Mouse (Mus musculus): ENCODE measurements at regions not wholly inside any gene's neighbourhood (a gene's known extent, or its start where the extent isn't known, plus 50 kb on each side); places are given as distances from the start of the nearest gene placed in this dataset.
A peak's percentile ranks its signal among the peaks of the same experiment; 100 is the strongest.

DNA sequence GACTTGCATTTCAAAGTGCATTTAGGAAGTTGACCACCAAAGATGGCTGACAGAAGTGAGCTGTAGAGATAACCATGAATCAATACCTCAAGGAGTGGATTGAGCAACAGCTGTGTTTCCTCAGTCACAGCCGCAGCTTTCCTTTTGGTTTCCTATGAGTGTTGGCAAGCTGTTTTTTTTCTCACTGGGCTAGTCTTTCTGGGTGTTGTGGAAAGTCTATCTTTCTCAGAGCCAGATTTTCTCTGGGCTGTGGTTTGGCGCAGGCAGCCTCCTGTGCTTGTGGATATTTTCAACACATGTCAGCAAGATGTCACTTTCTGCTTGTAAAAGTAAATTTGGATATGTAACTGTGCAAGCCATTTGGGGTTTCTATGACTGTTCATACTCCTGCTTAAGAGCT, 268.6 kb upstream of the Sp4 start:
- no peak overlapping the region for H3K27ac ChIP-seq (replicated peaks)
- H3K9me3 ChIP-seq (replicated peaks): no peaks in the 10 kb centered on the region
- 93% methylated on average over 2 of the region's 2 CpGs for WGBS
- H3K36me3 ChIP-seq: no peaks in the 10 kb centered on the region
- H3K27me3 ChIP-seq (ENCODE audit: low read depth, poor library complexity, severe bottlenecking): no peaks in the 10 kb centered on the region
- H3K4me3 ChIP-seq: no peak overlapping the region
- DNase-seq (ENCODE audit: low spot score): no peak
- peaks cover under 1% of the 10 kb centered on the region; the same call in 1 of the 2 replicates for H3K4me1 ChIP-seq

GRCm38 (mm10) chr12:118566681-118567080, 265.4 kb upstream of the Sp4 start:
- Histone ChIP-seq H3K27me3 (ENCODE audit: low read depth, poor library complexity, severe bottlenecking) (peaks cover 9% of the 10 kb centered on the region; the same call in 1 of the 2 replicates), H3K27ac (replicated peaks) (no peak overlapping the region), H3K4me1 (peaks cover 6% of the 10 kb centered on the region; the same call in 1 of the 2 replicates), H3K36me3 (no peaks in the 10 kb centered on the region), H3K4me3 (no peak overlapping the region), H3K9me3 (replicated peaks) (no peaks in the 10 kb centered on the region)
- no peak for DNase-seq (ENCODE audit: low spot score)

- H3K4me1 ChIP-seq: peaks cover 6% of the 10 kb centered on the region; the same call in 1 of the 2 replicates
- 40% methylated on average over 9 of the region's 9 CpGs for WGBS
- DNase-seq (ENCODE audit: low spot score): no peak
- H3K27me3 ChIP-seq (ENCODE audit: low read depth, poor library complexity, severe bottlenecking): peaks cover 9% of the 10 kb centered on the region; the same call in 1 of the 2 replicates
- no peaks in the 10 kb centered on the region for H3K9me3 ChIP-seq (replicated peaks)
- no peak overlapping the region for H3K4me3 ChIP-seq
- no peaks in the 10 kb centered on the region for H3K36me3 ChIP-seq
- no peak overlapping the region for H3K27ac ChIP-seq (replicated peaks)
Observed at GRCm38 (mm10) chr12:118564394-118565112, 263.3 kb upstream of the Sp4 start.

- Histone ChIP-seq H3K4me3 (no peak overlapping the region), H3K27ac (replicated peaks) (no peak overlapping the region), H3K27me3 (ENCODE audit: low read depth, poor library complexity, severe bottlenecking) (peaks cover 9% of the 10 kb centered on the region; the same call in 1 of the 2 replicates), H3K36me3 (no peaks in the 10 kb centered on the region), H3K9me3 (replicated peaks) (no peaks in the 10 kb centered on the region), H3K4me1 (peaks cover 6% of the 10 kb centered on the region; the same call in 1 of the 2 replicates)
- no peak for DNase-seq (ENCODE audit: low spot score)
- WGBS: 56% methylated on average over 2 of the region's 2 CpGs
Observed at GRCm38 (mm10) chr12:118562226-118562625, 261.0 kb upstream of the Sp4 start.

GRCm38 (mm10) chr12:118549071-118549470, 247.8 kb upstream of the Sp4 start:
- Histone ChIP-seq H3K36me3 (no peaks in the 10 kb centered on the region), H3K4me3 (no peak overlapping the region), H3K27ac (replicated peaks) (no peak overlapping the region), H3K27me3 (ENCODE audit: low read depth, poor library complexity, severe bottlenecking) (no peaks in the 10 kb centered on the region), H3K4me1 (no peaks in the 10 kb centered on the region), H3K9me3 (replicated peaks) (no peaks in the 10 kb centered on the region)
- no peak for DNase-seq (ENCODE audit: low spot score)
- WGBS: 88% methylated on average over 1 of the region's 1 CpGs

DNA sequence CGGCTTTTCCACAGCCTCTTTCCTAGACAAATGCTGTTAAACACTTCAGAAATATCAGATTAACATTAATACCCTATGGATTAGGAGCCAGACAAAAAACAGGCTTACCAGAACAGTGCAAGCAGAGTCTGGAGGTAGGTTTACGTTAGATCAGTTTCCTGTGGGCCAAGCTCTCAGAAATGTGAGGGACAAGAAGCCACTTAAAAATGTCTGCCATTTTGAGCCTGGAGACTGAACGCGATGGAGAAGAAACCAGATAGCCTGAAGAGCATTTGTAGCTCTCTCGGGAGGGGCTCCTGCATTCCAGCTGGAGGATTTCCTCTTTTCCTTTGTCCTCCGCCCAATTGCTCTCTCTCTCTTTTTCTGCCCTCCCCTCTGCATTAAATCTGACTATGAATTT, 239.1 kb upstream of the Sp4 start:
- peaks cover 6% of the 10 kb centered on the region for H3K4me1 ChIP-seq
- H3K4me3 ChIP-seq: no peak overlapping the region
- H3K36me3 ChIP-seq: no peaks in the 10 kb centered on the region
- no peak for DNase-seq (ENCODE audit: low spot score)
- no peaks in the 10 kb centered on the region for H3K27me3 ChIP-seq (ENCODE audit: low read depth, poor library complexity, severe bottlenecking)
- WGBS: 39% methylated on average over 6 of the region's 6 CpGs
- no peaks in the 10 kb centered on the region for H3K9me3 ChIP-seq (replicated peaks)
- no peak overlapping the region for H3K27ac ChIP-seq (replicated peaks)

- WGBS: 1% methylated on average over 10 of the region's 10 CpGs
- peaks cover 18% of the 10 kb centered on the region for H3K4me1 ChIP-seq
- no peak for DNase-seq (ENCODE audit: low spot score)
- no peak overlapping the region for H3K27ac ChIP-seq (replicated peaks)
- no peaks in the 10 kb centered on the region for H3K36me3 ChIP-seq
- H3K27me3 ChIP-seq (ENCODE audit: low read depth, poor library complexity, severe bottlenecking): peaks cover 79% of the 10 kb centered on the region
- H3K4me3 ChIP-seq: peak overlapping the region; percentile 51
- no peaks in the 10 kb centered on the region for H3K9me3 ChIP-seq (replicated peaks)
Observed at GRCm38 (mm10) chr12:118530514-118530913, 229.3 kb upstream of the Sp4 start.

DNA sequence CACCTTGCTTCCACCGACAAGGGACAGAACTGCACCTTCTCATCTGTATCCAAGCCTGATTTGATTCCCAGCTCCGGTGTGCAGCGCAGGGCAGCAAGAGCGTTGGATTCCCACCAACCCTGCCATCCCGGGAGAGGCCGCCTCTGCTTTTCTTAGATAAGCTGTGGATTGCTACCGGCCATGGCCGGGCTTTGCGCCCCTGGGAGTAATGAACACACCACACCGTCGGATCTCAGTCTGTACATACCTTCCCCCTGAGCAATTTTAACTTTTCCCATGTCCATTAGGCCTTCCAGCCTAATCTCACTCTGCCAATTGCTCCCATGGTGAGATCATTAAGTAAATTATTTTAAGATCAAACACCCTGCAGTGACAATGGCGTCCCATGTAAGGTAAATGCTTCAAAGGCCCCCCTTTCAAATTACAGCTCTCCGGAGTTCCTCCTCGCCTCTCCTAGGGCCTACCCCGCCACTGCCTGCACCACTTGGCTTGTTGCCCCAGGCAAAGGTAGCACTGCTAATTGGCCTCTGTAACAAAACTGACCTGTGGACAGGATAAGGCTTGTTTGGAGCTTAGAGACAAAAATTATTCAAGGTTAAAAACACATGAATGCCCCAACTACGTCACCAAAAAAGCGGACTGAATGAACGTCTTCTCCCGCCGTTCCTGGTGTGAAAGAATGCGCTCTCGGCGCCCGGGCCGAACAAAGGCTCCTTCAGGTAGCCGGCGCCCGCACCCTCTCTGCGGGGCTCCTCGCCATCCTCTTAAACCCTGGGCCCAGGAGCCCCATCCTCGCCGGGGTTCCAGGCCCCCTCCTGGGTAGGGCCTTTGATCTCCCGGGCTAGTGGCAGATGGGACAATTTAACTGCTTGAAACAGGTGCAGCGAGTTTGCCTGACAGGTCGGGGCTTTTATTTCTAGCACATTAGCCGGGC, 228.5 kb upstream of the Sp4 start:
- peak; percentile 27 for DNase-seq (ENCODE audit: low spot score)
- 3% methylated on average over 36 of the region's 36 CpGs for WGBS
- Histone ChIP-seq H3K27ac (replicated peaks) (0 out of 2 replicates have a peak overlapping the region, but pooled peaks have one; percentile 17), H3K4me3 (peak overlapping the region; percentile 51), H3K36me3 (no peaks in the 10 kb centered on the region), H3K27me3 (ENCODE audit: low read depth, poor library complexity, severe bottlenecking) (peaks cover 84% of the 10 kb centered on the region), H3K4me1 (peaks cover 22% of the 10 kb centered on the region), H3K9me3 (replicated peaks) (no peaks in the 10 kb centered on the region)

DNA sequence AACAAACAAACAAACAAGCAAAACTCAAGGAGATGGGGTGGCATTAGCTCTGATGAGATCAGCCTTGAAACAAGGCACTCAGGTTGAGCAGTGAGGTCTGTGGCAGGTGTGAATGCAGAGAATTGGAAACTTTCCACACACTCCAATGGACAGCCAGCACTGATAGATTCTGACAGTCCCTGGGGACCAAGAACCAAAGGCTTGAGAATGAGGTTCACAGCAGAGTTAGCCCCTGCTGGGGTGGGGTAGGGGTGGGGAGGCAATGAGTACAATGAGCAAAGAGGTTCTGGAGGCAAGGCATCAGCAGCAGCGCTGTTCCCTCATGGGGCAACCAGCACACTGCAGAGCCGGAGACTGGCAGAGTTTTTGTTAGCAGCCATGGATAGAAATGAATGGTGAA, 220.5 kb upstream of the Sp4 start:
- H3K4me1 ChIP-seq: peaks cover 47% of the 10 kb centered on the region

GRCm38 (mm10) chr12:118521329-118521728, 220.1 kb upstream of the Sp4 start:
- Histone ChIP-seq H3K9me3 (replicated peaks) (no peaks in the 10 kb centered on the region), H3K27ac (replicated peaks) (peak overlapping the region; percentile 42; the same call in 1 of the 2 replicates), H3K27me3 (ENCODE audit: low read depth, poor library complexity, severe bottlenecking) (peaks cover 50% of the 10 kb centered on the region), H3K4me1 (peaks cover 47% of the 10 kb centered on the region), H3K4me3 (no peak overlapping the region), H3K36me3 (no peaks in the 10 kb centered on the region)
- DNase-seq (ENCODE audit: low spot score): no peak
- WGBS: 31% methylated on average over 1 of the region's 1 CpGs

More for the DNA sequence above, 220.5 kb upstream of the Sp4 start:
- Histone ChIP-seq H3K27me3 (ENCODE audit: low read depth, poor library complexity, severe bottlenecking) (peaks cover 51% of the 10 kb centered on the region), H3K9me3 (replicated peaks) (no peaks in the 10 kb centered on the region), H3K36me3 (no peaks in the 10 kb centered on the region), H3K4me3 (no peak overlapping the region), H3K27ac (replicated peaks) (peak overlapping the region; percentile 42; the same call in 1 of the 2 replicates)
- no peak for DNase-seq (ENCODE audit: low spot score)
- 54% methylated on average over 2 of the region's 2 CpGs for WGBS

GRCm38 (mm10) chr12:118519801-118520327, 218.6 kb upstream of the Sp4 start:
- H3K27me3 ChIP-seq (ENCODE audit: low read depth, poor library complexity, severe bottlenecking): peaks cover 40% of the 10 kb centered on the region
- no peak overlapping the region for H3K4me3 ChIP-seq
- H3K27ac ChIP-seq (replicated peaks): 0 out of 2 replicates have a peak overlapping the region, but pooled peaks have one; percentile 42
- WGBS: 27% methylated on average over 10 of the region's 10 CpGs
- peaks cover 42% of the 10 kb centered on the region for H3K4me1 ChIP-seq
- no peaks in the 10 kb centered on the region for H3K36me3 ChIP-seq
- DNase-seq (ENCODE audit: low spot score): no peak
- no peaks in the 10 kb centered on the region for H3K9me3 ChIP-seq (replicated peaks)

GRCm38 (mm10) chr12:118510989-118511388, 209.7 kb upstream of the Sp4 start:
- no peak overlapping the region for H3K4me3 ChIP-seq
- no peaks in the 10 kb centered on the region for H3K36me3 ChIP-seq
- WGBS: 83% methylated on average over 4 of the region's 4 CpGs
- H3K4me1 ChIP-seq: peaks cover 9% of the 10 kb centered on the region
- no peaks in the 10 kb centered on the region for H3K9me3 ChIP-seq (replicated peaks)
- H3K27me3 ChIP-seq (ENCODE audit: low read depth, poor library complexity, severe bottlenecking): peaks cover 11% of the 10 kb centered on the region; the same call in 1 of the 2 replicates
- H3K27ac ChIP-seq (replicated peaks): no peak overlapping the region
- no peak for DNase-seq (ENCODE audit: low spot score)

All from midbrain, embryonic 10.5 days (tissue).